Mouse (Mus musculus) intestine, postnatal 0 days (tissue): Measurements from ENCODE around the gene Tbx2. TPM values are rescaled to one million over a fixed set of nuclear protein-coding genes. Genes with fewer than 3 reads are reported as not detected.

ENCODE experiments used
- ATAC-seq: fragments of 200-750 bp; cut with Nextera tagmentation; 2 replicates; pipeline ENCODE4 v1.8.0; 2017; ENCODE audit warnings: mild to moderate bottlenecking, moderate TSS enrichment, moderate library complexity
- H3K27ac ChIP-seq: fragments of 300-500 bp; sonication (generic); 2 replicates; pipeline ENCODE4 v1.5.1; 2014; ENCODE audit warnings: mild to moderate bottlenecking, low read depth, low read length, moderate library complexity
- H3K27me3 ChIP-seq: fragments of 300-500 bp; sonication (generic); replicated peaks from 2 replicates; pipeline ENCODE4 v1.6.1; 2014; ENCODE audit warnings: low read length, mixed read lengths; ENCODE audit not compliant: control insufficient read depth, insufficient read depth
- H3K36me3 ChIP-seq: fragments of 300-500 bp; sonication (generic); 2 replicates; pipeline ENCODE4 v1.6.1; 2014; ENCODE audit warnings: mild to moderate bottlenecking, moderate library complexity; ENCODE audit not compliant: control insufficient read depth, insufficient read depth
- H3K4me1 ChIP-seq: fragments of 300-500 bp; sonication (generic); replicated peaks from 2 replicates; pipeline ENCODE4 v1.6.1; 2014; ENCODE audit warnings: antibody characterized with exemption, low read length, mixed read lengths; ENCODE audit not compliant: control insufficient read depth, insufficient read depth
- H3K4me2 ChIP-seq: fragments of 300-500 bp; sonication (generic); replicated peaks from 2 replicates; pipeline ENCODE4 v1.6.1; 2014; ENCODE audit warnings: low read depth, mild to moderate bottlenecking, moderate library complexity
- H3K4me3 ChIP-seq: fragments of 300-500 bp; sonication (generic); 2 replicates; pipeline ENCODE4 v1.5.1; 2014; ENCODE audit warnings: low read depth, low read length
- H3K9ac ChIP-seq: fragments of 300-500 bp; sonication (generic); 2 replicates; pipeline ENCODE4 v1.6.1; 2014; ENCODE audit warnings: mild to moderate bottlenecking, low read depth, low read length
- H3K9me3 ChIP-seq: fragments of 300-500 bp; sonication (generic); 2 replicates; pipeline ENCODE4 v1.6.1; 2016; ENCODE audit warnings: mixed run types; ENCODE audit not compliant: control insufficient read depth
- CTCF ChIP-seq: sonication (generic); IDR thresholded peaks from 2 replicates; pipeline ENCODE4 v1.5.1; 2016; ENCODE audit warnings: low read depth, mild to moderate bottlenecking, control low read depth, antibody characterized with exemption, moderate library complexity
- WGBS: fragments of 180-500 bp; shearing (Covaris S2); extraction: QIAGEN DNeasy Blood & Tissue Kit; methylation state at CpG from one replicate; pipeline ENCODE4 v1.1.7; 2014; 5-methylcytosine and 5-hydroxymethylcytosine counted together
- polyA plus RNA-seq: library from polyadenylated mRNA; unstranded; fragments of >200 nt; fragmentation: Nextera tagmentation; extraction: Ambion mirVana; gene quantifications from 2 replicates; pipeline ENCODE4 v1.2.1, GENCODE M21; 2015

Tbx2 gene
- polyA plus RNA-seq, 1 experiment from 2014 or later, result 3.0 TPM

GRCm38 (mm10) chr11:85811676-85812075, 20.7 kb upstream of the Tbx2 start:
- Histone ChIP-seq H3K36me3 (no peaks in the 10 kb centered on the region), H3K27ac (no peak overlapping the region), H3K4me1 (0 out of 2 replicates have a peak, but pooled peaks cover 2% of the 10 kb centered on the region), H3K9ac (no peak overlapping the region), H3K4me3 (no peak overlapping the region), H3K9me3 (no peaks in the 10 kb centered on the region), H3K27me3 (no peaks in the 10 kb centered on the region), H3K4me2 (no peak overlapping the region)
- WGBS, result 85% methylated on average over 5 of the region's 5 CpGs
- no peak for ATAC-seq
- TF ChIP-seq CTCF, result no peak

GRCm38 (mm10) chr11:85812201-85812966, 20.0 kb upstream of the Tbx2 start:
- H3K4me1 ChIP-seq, result 0 out of 2 replicates have a peak, but pooled peaks cover 2% of the 10 kb centered on the region
- H3K27ac ChIP-seq, result no peak overlapping the region
- no peak overlapping the region for H3K9ac ChIP-seq
- H3K27me3 ChIP-seq, result no peaks in the 10 kb centered on the region
- peak; percentile 49 for ATAC-seq
- H3K9me3 ChIP-seq, result no peaks in the 10 kb centered on the region
- H3K4me2 ChIP-seq, result peak overlapping the region; percentile 25; the same call in 1 of the 2 replicates
- no peak for TF ChIP-seq CTCF
- H3K4me3 ChIP-seq, result no peak overlapping the region
- 56% methylated on average over 12 of the region's 12 CpGs for WGBS
- H3K36me3 ChIP-seq, result no peaks in the 10 kb centered on the region

- H3K36me3 ChIP-seq, result no peaks in the 10 kb centered on the region
- WGBS, result 32% methylated on average over 4 of the region's 4 CpGs
- H3K27ac ChIP-seq, result no peak overlapping the region
- no peaks in the 10 kb centered on the region for H3K27me3 ChIP-seq
- H3K9ac ChIP-seq, result no peak overlapping the region
- ATAC-seq, result no peak
- no peak overlapping the region for H3K4me2 ChIP-seq
- H3K4me3 ChIP-seq, result no peak overlapping the region
- H3K4me1 ChIP-seq, result 0 out of 2 replicates have a peak, but pooled peaks cover 2% of the 10 kb centered on the region
- H3K9me3 ChIP-seq, result no peaks in the 10 kb centered on the region
- no peak for TF ChIP-seq CTCF
Measured at GRCm38 (mm10) chr11:85814678-85815077, 17.7 kb upstream of the Tbx2 start.

- H3K9ac ChIP-seq, result no peak overlapping the region
- no peaks in the 10 kb centered on the region for H3K9me3 ChIP-seq
- no peaks in the 10 kb centered on the region for H3K36me3 ChIP-seq
- H3K4me3 ChIP-seq, result no peak overlapping the region
- H3K27ac ChIP-seq, result no peak overlapping the region
- TF ChIP-seq CTCF, result no peak
- no peak overlapping the region for H3K4me2 ChIP-seq
- 89% methylated on average over 5 of the region's 5 CpGs for whole genome bisulfite sequencing
- H3K27me3 ChIP-seq, result no peaks in the 10 kb centered on the region
- H3K4me1 ChIP-seq, result 0 out of 2 replicates have a peak, but pooled peaks cover 2% of the 10 kb centered on the region
- ATAC-seq, result no peak
Measured at GRCm38 (mm10) chr11:85816471-85816870, 15.9 kb upstream of the Tbx2 start.

GRCm38 (mm10) chr11:85818401-85818800, 13.9 kb upstream of the Tbx2 start:
- no peak overlapping the region for H3K4me3 ChIP-seq
- no peak for TF ChIP-seq CTCF

GRCm38 (mm10) chr11:85820959-85821358, 11.4 kb upstream of the Tbx2 start:
- TF ChIP-seq CTCF, result no peak
- no peak overlapping the region for H3K4me2 ChIP-seq
- no peaks in the 10 kb centered on the region for H3K27me3 ChIP-seq
- ATAC-seq, result no peak
- no peaks in the 10 kb centered on the region for H3K9me3 ChIP-seq
- no peak overlapping the region for H3K27ac ChIP-seq
- WGBS, result 82% methylated on average over 3 of the region's 3 CpGs
- H3K4me3 ChIP-seq, result no peak overlapping the region
- H3K36me3 ChIP-seq, result no peaks in the 10 kb centered on the region
- H3K4me1 ChIP-seq, result peaks cover 4% of the 10 kb centered on the region
- no peak overlapping the region for H3K9ac ChIP-seq

More at GRCm38 (mm10) chr11:85818401-85818800, 13.9 kb upstream of the Tbx2 start:
- 63% methylated on average over 3 of the region's 3 CpGs for WGBS
- H3K9me3 ChIP-seq, result no peaks in the 10 kb centered on the region
- ATAC-seq, result peak; percentile 17
- H3K27me3 ChIP-seq, result no peaks in the 10 kb centered on the region
- no peak overlapping the region for H3K27ac ChIP-seq
- H3K9ac ChIP-seq, result no peak overlapping the region
- no peaks in the 10 kb centered on the region for H3K36me3 ChIP-seq
- no peaks in the 10 kb centered on the region for H3K4me1 ChIP-seq
- H3K4me2 ChIP-seq, result no peak overlapping the region
